Mouse (Mus musculus): ENCODE measurements at regions not wholly inside any gene's neighbourhood (a gene's known extent, or its start where the extent isn't known, plus 50 kb on each side); places are given as distances from the start of the nearest gene placed in this dataset.

DNA sequence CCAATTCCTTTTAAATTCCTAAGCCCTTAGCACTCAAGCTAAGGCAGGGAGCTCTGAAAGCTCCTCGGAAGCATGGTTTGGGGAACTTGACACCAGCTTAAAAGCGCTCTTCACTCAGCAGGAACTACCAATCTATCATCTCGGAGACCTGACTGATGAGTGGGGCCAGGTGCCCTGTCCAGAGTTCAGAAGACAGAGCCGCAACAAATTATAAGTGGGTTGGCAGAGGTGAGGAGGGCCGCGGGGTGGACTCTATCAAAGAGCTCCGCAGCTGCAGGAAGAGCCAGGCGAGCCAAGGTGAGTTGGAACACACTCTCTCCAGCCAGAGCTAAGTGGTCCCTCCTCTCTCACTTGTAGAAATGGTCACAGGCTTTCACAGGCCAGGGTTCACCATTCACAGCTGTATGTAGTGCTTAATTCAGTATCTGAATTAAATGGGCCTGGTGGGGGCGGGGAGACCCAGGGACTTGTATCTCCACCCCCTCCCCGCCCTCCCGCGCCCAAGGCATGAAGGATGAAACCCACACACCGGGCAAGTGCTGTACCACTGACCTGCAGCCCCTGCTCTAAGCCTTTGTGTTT is 180.8 kb downstream of the Stim2 start:
- DNase-seq (ENCODE audit: low read depth, low spot score): no peak

DNA sequence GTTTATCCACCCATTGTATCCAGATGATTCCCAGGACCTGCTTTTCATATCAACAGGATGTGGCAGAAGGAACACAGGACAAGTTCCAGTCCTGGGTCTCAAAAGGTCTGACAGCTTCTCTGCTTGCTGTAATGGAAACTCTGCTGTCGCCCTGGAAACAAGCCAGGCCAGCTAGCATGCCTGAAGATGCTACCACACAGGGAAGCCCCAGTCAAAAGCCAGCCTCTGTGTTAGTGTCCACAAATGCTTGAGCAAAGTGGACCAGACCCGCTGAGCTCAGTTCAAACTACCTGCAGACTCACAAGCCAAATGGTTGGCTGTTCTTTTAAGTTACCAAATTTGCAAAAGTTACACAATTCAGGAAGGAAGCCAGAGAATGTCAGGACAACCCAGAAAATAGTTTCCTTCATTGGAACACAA is 181.9 kb downstream of the Stim2 start:
- DNase-seq (ENCODE audit: low read depth, low spot score): no peak

DNA sequence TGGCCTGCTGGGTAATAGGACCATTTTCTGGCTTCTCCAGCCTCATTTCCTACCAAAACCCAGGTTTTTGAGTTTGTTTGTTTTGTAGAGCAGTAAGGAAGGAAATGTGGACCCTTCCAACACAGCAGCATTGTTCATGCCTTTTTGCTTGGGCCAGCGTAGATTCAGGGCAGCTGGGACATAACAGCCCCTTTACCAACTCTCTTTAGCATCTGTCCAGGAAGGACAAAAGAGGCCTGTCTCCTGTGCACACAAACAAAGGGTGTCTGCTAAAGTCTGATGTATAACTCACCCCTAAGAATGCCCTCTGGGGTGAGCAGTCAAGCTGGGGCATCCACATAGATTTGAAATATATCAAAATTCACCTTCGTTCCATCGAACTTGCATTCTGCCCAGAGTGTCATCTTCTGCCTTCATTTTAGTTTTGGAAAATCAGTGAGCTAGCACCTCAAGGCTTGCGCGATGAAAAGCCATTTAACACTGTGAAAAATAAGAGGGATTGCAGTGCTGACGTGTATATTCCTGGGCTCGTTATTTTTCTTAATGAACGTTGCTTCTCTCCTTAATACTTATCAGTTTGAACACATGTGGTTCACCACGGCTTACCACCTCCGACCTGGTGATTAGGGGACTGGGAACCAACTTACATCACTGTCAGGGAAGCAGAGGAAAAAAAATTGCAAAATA is 182.5 kb downstream of the Stim2 start:
- no peak for DNase-seq (ENCODE audit: low read depth, low spot score)

DNA sequence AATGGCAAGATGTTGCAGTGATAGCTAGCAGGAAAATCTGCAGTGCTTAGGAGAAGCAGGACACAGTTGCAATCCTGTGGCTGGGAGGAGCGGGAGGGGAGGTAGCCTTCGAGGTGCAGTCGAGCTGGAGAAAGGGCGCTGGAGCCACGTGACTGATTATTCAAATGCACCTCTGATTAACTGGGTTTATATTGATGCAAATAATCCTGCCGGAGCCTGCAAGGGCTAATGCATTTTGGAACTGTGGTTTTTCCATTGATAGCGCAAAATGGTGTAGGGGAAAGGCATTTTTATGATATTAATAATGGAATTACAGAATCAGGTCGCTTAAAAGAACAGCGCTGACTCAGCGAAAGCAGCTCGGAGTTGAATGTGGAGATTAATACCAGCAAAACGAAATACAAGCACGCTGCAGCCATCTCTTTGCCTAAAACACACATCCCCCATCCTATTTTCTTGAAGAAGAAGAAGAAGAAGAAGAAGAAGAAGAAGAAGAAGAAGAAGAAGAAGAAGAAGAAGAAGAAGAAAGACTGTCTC is 183.1 kb downstream of the Stim2 start:
- no peak for DNase-seq (ENCODE audit: low read depth, low spot score)

DNA sequence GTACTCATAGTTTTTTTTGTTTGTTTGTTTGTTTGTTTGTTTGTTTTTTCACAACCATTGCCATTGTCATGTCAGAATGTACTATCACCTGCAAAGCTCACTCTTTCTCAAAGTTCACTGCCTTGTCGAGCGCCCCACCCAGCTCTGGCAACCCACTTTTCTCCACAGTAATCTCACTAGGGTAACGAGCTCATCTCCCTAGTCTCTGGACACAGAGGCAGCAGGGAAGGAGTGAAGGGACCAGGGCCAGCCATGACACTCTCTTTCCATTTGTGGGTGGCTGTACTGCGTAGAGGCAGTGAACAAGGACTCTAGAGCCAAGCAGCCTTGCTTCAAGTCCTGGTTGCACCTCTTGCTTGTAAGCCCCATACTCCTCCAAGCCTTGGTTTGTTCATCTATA is 184.5 kb downstream of the Stim2 start:
- DNase-seq (ENCODE audit: low read depth, low spot score): no peak

DNA sequence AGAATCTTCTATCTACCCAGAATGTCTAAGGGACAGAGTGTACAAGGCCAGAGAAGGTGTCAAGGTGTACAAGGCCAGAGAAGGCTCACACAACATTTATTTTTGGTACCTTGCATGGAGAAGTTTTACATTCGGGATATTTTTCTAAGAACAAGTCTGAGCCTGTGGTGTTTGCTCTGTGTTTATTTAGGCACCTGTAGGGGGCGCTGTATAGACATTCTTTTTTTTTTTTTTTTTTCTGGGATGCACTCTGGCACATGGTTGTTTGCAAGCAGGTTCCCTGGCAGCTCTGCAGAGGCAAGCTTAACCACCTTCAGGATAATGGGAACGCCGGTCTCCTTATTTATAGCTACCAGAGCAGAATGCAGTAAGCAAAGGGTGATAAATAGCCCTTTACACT is 187.4 kb downstream of the Stim2 start:
- peak; percentile 33 for DNase-seq (ENCODE audit: low read depth, low spot score)

DNA sequence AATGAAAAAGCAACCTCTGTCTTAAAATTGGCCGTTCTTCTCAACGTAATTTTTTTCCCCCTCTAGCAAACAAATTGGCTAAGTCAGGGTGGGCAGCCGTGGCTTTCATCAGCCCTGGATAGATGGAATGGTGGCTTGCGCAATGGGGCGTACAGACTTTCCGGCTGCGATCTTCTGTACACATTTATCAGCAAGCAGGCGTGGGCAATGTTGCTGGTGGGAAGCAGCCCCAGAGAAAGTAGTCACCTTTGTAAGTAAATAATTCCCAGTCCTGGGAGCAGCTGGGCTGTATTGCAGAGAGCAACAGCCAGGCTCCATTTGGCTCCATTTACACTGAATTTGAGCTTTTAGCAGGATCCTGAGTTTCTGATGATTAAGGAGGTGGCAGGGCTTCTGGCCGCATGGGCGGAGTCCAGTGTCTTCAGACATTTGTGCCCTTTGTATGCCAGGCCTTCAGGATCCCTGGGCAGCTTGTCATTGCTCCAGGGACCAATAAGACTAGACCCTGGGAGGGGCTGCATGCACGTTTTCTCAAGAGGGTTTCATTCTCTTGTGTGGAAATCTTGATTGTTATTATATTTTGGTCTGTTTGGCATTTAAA is 187.9 kb downstream of the Stim2 start:
- DNase-seq (ENCODE audit: low read depth, low spot score): no peak

DNA sequence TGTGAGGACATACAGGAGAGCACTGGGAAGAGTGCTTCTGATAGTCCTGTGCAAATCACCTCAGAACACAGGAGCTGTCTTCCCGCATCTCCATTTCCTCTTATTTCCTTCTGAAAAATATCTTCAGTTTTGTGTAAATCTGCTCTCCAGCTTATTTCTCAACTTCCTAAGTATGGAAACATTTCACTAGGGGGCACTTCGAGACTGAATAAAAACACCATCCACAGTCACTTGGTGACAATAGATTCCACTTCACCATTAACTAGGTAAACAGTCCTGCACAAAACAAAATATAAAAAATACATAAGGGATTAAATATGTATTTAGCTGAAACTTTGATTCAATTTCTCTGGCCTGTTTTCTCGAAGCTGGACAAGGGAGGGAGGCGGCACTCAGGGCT is 193.4 kb downstream of the Stim2 start:
- DNase-seq (ENCODE audit: low read depth, low spot score): no peak

DNA sequence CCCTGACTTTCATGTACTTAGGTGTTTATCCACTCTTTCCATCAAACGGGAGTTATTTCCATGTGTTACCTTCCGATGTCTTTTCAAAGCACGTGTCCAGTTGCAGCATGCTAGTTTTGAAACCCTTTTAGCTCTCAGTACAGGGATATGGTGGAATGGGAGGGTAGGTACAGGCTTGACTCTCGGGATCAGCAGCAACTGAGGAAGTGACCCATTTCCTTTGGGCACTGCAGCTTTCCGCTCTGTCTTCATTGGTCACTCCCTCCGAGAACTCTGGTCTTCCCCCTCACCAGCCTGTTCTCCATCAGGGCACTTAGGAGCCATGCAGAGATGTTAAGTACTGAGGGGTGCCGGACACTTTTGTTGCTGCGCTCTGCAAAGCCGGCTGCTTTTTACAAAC is 196.5 kb downstream of the Stim2 start:
- DNase-seq (ENCODE audit: low read depth, low spot score): no peak

DNA sequence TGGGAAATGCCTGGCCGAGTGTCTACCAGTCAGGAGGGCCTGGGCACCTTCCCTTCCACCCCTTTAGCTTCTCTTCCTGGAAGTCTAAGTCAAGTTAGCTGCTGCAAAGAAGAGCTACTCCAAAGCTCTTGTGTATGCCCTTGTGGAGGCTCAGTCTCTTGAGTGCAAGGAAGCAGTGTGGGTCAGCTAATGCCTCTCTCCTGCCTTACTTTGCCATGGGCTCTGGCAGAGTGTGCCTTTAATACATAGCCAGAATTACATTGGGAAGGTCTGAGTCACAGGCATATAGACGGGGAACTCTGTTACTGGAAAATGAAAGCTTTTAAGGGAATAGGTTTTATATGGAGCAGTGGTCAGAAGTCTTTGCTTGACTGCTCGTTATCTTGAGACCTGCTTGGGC is 201.7 kb downstream of the Stim2 start:
- DNase-seq (ENCODE audit: low read depth, low spot score): no peak

DNA sequence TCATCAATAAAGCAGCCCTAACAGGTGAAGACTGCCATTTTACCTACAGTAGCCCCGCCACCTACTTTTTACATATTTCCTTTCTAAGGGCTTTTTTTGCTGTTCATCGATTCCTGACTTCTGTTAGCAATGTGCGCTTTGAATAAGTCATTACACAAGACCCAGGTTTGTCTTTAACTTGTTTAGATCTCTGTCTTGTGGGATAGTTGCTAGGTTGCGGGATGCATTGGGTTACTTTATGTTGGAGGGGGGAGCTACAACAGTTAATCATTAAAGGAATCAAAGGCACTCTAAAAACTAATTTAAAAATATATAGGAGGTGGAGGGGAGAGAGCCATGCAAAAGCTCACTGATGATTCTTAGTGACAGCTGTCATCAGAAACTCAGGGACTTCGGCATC is 202.3 kb downstream of the Stim2 start:
- no peak for DNase-seq (ENCODE audit: low read depth, low spot score)

DNA sequence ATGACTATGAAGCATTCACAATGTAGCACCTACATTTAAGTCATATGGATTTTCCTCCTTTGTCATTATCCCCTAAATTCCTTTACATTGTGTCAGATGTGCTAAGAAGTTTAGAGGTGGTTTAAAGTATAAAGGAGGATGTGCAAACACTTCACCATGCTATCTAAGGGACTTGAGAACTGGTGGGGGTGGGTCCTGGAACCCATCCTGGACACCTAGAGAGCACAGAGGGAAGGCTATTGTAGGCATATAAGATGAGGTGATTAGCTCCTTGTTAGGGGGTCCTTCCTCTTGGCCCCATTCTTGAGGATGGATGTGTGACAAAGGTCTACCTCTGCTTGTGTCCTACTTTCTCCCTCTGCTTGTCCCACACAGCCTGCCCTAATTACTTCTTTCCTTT is 213.2 kb downstream of the Stim2 start:
- DNase-seq (ENCODE audit: low read depth, low spot score): no peak

DNA sequence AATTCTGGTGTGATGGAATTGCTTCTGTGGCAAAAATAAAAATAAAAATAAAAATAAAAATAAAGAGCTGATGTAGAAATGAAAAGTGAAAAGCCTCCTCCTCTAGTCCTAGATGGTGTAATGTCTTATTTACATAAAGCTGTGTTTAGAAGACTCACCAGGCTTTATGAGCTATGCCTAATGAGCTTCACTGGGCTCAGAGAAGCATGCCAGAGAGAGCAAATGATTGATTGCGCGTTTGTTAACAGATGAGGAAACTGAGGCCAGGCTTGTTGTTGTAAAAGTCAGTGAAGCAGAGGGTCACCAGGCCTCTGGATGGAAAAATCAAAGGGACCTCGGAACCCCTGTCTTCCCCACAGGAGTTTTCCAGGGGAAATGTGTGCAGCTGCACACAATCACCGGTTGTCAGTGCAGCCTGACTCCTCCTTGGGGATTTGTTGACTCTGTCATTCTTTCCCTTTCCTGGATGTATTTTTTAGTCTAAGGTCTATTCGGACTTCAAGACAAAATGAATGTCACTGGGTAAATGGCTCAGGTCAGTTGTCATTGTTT is 213.8 kb downstream of the Stim2 start:
- DNase-seq (ENCODE audit: low read depth, low spot score): no peak

DNA sequence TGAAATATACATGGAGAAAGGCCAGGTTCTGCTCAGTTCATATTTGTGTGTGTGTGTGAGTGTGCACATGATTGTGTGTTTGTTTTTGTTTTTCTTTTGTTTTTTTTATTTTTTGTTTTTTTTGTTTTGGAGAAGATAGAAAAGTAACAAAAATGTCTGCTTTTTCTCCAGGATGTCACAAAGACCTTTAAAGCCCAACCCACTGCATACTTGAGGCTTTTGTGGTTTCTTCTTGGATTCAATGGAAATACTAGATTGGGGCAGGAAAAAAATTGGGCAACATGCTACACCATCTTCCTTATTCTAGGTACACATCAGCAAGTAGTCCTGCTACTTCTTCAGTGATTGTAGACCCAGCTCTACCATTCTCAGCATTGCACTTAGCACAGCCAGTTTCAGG is 226.7 kb downstream of the Stim2 start:
- no peak for DNase-seq (ENCODE audit: low read depth, low spot score)

DNA sequence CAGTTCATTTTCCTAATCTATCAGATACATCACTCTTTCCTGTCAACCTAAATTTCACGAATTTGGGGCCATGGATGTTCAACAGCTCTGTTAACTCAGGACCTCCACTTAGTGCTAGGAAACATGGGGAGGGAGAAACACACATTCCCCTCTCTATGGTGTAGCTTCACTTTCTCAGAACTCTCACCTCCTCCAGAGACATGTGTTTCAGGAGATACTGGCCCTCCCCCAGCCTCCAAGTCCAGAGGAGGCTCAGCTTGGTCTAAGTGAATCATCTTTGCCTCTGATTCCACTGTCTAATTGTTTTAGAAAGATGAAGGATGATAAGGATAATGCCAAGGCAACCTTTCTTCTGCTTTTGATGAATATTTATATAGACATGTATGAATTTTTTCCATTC is 236.3 kb downstream of the Stim2 start:
- no peak for DNase-seq (ENCODE audit: low read depth, low spot score)

DNA sequence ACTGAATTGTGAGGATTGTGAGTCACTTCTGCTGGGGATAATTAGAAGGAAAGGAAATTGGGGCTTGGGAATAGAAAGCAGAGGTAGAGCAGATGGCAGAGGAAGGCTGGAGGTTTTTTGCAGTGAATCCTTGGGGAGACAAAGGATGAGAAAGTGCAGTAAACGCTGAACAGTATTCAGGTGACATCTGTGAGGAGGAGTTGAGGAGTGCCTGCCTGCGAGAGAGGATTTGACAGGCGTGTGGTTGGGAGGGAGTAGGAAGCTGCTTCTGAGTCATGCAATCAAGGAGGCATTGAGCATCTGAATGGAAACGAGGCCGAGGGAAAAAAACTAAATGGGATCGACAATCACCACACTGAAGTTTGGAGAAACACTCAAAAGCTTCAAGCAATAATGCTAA is 236.9 kb downstream of the Stim2 start:
- DNase-seq (ENCODE audit: low read depth, low spot score): no peak

DNA sequence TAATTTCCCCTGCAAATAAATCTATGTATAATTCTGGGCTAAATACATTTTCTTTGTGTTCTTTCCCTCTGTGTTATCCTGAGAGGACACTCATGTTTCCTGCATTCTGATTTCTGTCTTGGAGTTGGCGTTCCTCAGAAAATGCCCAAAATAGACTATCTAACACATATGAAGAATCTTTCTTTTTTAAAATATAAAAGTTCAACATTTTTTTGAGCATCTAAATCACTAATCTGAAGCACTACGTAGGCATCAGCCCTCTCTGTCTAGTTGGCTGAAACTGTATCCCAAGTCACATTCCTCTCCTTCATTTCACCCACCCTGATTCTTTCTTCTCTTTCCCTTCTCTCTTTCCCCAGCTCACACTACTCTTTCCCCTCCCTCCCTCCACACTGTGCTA is 238.9 kb downstream of the Stim2 start:
- no peak for DNase-seq (ENCODE audit: low read depth, low spot score)

DNA sequence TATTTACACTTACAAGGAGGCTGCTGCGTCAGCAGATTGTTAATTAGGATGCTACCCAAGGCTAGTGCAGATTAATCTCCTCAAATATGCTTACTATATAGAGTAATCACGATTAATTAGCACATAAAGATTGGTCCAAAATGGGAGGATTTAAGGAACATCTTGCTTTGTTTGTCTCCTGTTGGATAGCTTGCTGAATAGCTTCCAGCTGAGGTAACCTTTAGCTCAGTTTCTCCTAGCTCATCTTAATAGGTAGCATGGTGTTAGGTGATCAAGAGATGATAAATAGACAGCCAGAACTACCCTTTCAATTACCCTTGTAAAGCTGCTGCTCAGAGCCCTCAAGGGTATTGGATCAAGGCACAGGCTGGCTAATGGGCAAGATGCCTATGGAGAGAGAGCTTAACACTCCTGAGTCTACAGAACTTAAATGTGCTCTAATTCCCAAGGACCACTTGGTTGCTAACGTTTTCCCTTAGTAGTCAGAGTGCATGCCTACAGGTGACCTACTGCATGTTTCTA is 240.4 kb downstream of the Stim2 start:
- no peak for DNase-seq (ENCODE audit: low read depth, low spot score)

DNA sequence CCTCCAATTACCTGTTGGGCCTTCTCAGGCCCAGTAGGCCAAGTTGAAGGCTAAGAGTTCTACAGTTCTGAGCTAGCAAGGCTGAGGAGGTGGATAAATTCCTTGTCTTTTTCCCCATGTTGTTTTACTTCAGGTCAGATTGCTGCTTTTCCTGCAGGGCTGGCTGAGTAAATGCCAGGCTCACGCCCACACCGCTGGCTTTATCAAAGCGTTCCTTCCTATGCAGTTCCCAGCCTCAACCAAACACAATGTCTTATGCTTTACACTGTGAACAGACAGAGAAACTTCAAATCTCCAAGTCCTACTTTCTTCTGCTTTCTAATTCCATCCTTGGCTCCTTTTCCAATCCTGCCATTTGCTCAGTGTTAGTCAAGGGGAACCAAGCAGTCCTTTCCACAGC is 241.3 kb downstream of the Stim2 start:
- no peak for DNase-seq (ENCODE audit: low read depth, low spot score)

DNA sequence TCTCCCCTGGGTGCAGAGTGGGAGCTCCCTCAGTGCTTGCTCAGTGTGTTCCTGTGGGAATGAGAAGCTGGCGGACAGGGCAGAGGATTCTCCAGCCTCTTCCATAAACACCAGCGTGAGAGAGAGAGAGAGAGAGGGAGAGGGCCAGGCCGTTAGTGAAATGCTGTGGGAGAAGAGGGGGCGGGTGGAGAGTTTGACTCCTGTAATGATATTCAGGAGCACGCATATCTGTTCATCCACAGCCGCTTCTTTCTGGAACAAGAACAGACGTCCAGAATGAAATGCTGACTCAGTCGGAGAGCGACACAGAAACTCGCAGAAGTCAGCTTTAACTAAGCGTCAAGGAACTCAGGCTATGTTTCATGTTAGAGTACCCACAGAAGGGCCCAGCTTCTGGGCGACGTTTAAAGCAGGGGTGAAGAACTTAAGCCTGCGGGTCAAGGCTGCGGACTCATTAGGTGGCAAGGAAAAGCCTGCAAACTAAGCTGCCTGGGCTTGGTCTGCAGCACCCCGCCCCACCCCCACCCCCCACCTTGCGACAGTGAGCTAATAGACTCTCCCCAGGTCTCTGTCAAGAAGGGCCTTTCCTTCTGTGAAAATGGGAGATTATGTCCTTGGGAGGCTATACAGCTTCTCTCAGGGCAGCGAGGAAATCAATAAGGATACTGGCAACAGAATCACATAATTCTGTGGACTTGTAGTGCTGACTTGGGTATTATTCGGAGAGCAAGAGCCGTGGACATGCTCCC is 243.0 kb downstream of the Stim2 start:
- peak; percentile 6 for DNase-seq (ENCODE audit: low read depth, low spot score)

DNA sequence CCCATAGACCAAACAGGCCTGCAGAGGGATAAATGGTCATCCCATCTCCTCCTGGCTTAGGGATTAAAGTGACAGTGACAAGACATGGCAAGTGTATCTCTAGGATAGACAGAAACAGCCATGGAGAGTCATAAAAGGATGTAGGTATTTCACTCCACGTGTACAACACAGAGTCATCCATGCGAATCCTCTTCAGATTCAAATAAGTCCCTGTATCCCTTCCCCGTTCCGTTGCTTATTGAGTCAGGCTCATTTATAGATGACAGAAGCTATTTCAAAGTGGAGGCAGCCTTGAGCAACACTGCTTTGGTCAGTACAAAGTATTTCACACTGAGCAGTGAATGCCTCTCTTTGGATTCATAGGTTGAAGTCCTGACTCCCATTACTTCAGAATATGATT is 243.8 kb downstream of the Stim2 start:
- no peak for DNase-seq (ENCODE audit: low read depth, low spot score)

DNA sequence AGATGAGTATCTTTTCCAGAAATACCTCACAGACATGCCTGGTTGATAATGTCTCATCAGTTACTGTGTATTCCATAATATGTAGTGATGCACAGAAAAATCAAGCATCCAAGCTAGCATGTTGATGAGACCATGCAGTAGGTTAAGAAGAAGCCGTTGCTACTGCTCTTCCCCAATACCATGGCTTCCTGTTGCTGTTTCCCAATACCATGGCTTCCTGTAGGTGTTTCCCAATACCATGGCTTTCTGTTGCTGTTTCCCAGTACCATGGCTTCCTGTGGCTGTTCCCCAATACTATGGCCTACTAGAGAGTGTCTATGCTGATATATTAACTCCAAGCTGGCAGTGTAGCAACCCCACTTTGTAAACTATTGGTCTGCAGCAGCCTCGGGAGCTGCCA is 253.7 kb downstream of the Stim2 start:
- DNase-seq (ENCODE audit: low read depth, low spot score): no peak
